Mouse (Mus musculus) lung, embryonic 15.5 days (tissue): ENCODE measurements around the gene Ttc29. TPM values are rescaled to one million over a fixed set of nuclear protein-coding genes. Genes with fewer than 3 reads are reported as not detected.

Experiments
- ATAC-seq: fragments of 200-750 bp; cut with Nextera tagmentation; 2 replicates; pipeline ENCODE4 v1.8.0; 2017; ENCODE audit warnings: moderate number of reproducible peaks, borderline replicate concordance; ENCODE audit not compliant: low FRiP score, low TSS enrichment; ENCODE audit errors: extremely low read depth
- H3K27ac ChIP-seq: fragments of 300-500 bp; sonication (generic); 2 replicates; pipeline ENCODE4 v1.5.1; 2015; ENCODE audit warnings: moderate library complexity, mild to moderate bottlenecking, inconsistent platforms
- H3K27me3 ChIP-seq: fragments of 300-500 bp; sonication (generic); 2 replicates; pipeline ENCODE4 v1.6.1; 2015; ENCODE audit warnings: inconsistent platforms
- H3K36me3 ChIP-seq: fragments of 300-500 bp; sonication (generic); 2 replicates; pipeline ENCODE4 v1.6.1; 2015; ENCODE audit warnings: inconsistent platforms
- H3K4me1 ChIP-seq: fragments of 300-500 bp; sonication (generic); 2 replicates; pipeline ENCODE4 v1.6.1; 2015; ENCODE audit warnings: inconsistent platforms
- H3K4me2 ChIP-seq: fragments of 300-500 bp; sonication (generic); 2 replicates; pipeline ENCODE4 v1.6.1; 2015; ENCODE audit warnings: inconsistent platforms, mild to moderate bottlenecking, moderate library complexity
- H3K4me3 ChIP-seq: fragments of 300-500 bp; sonication (generic); 2 replicates; pipeline ENCODE4 v1.5.1; 2015; ENCODE audit warnings: mild to moderate bottlenecking, inconsistent platforms
- H3K9ac ChIP-seq: fragments of 300-500 bp; sonication (generic); 2 replicates; pipeline ENCODE4 v1.6.1; 2015; ENCODE audit warnings: inconsistent platforms
- H3K9me3 ChIP-seq: fragments of 300-500 bp; sonication (generic); 2 replicates; pipeline ENCODE4 v1.6.1; 2016; ENCODE audit warnings: inconsistent platforms
- WGBS: fragments of 180-500 bp; shearing (Covaris S2); methylation state at CpG from one replicate; pipeline ENCODE4 v1.1.7; 2015; 5-methylcytosine and 5-hydroxymethylcytosine counted together
- polyA plus RNA-seq: library from polyadenylated mRNA; unstranded; fragments of >200 nt; fragmentation: Nextera tagmentation; extraction: Ambion mirVana; gene quantifications from 2 replicates; pipeline ENCODE4 v1.2.1, GENCODE M21; 2015

Gene Ttc29
- polyA plus RNA-seq, 1 experiment from 2014 or later = 2.0 TPM

- no peak overlapping the region for H3K4me3 ChIP-seq
- WGBS = 75% methylated on average over 2 of the region's 2 CpGs
- no peaks in the 10 kb centered on the region for H3K36me3 ChIP-seq
- no peak overlapping the region for H3K4me2 ChIP-seq
- no peak overlapping the region for H3K9ac ChIP-seq
- H3K9me3 ChIP-seq = no peaks in the 10 kb centered on the region
- no peak for ATAC-seq
- no peaks in the 10 kb centered on the region for H3K27me3 ChIP-seq
- no peaks in the 10 kb centered on the region for H3K4me1 ChIP-seq
- H3K27ac ChIP-seq = no peak overlapping the region
Observed at GRCm38 (mm10) chr8:78284805-78285204, 71.7 kb downstream of the Ttc29 start.

- Histone ChIP-seq H3K4me3 (no peak overlapping the region), H3K4me1 (no peaks in the 10 kb centered on the region), H3K9ac (no peak overlapping the region), H3K4me2 (no peak overlapping the region), H3K36me3 (no peaks in the 10 kb centered on the region), H3K27ac (no peak overlapping the region), H3K9me3 (no peaks in the 10 kb centered on the region), H3K27me3 (no peaks in the 10 kb centered on the region)
- no peak for ATAC-seq
- 81% methylated on average over 4 of the region's 4 CpGs for WGBS
Observed at GRCm38 (mm10) chr8:78285366-78285765, 72.3 kb downstream of the Ttc29 start.

- no peak for ATAC-seq
- no peak overlapping the region for H3K4me3 ChIP-seq
- H3K36me3 ChIP-seq = no peaks in the 10 kb centered on the region
- H3K27ac ChIP-seq = no peak overlapping the region
- H3K4me1 ChIP-seq = no peaks in the 10 kb centered on the region
- H3K9ac ChIP-seq = no peak overlapping the region
- H3K9me3 ChIP-seq = no peaks in the 10 kb centered on the region
- H3K27me3 ChIP-seq = no peaks in the 10 kb centered on the region
- 63% methylated on average over 10 of the region's 10 CpGs for WGBS
- no peak overlapping the region for H3K4me2 ChIP-seq
Observed at GRCm38 (mm10) chr8:78289374-78289971, 76.4 kb downstream of the Ttc29 start.

- WGBS = 57% methylated on average over 7 of the region's 7 CpGs
- Histone ChIP-seq H3K27ac (no peak overlapping the region), H3K9me3 (no peaks in the 10 kb centered on the region), H3K36me3 (no peaks in the 10 kb centered on the region), H3K4me1 (no peaks in the 10 kb centered on the region), H3K27me3 (no peaks in the 10 kb centered on the region), H3K9ac (no peak overlapping the region), H3K4me2 (no peak overlapping the region), H3K4me3 (no peak overlapping the region)
- ATAC-seq = no peak
Observed at GRCm38 (mm10) chr8:78290274-78290673, 77.2 kb downstream of the Ttc29 start.

- no peak overlapping the region for H3K4me3 ChIP-seq
- H3K4me2 ChIP-seq = no peak overlapping the region
- H3K27me3 ChIP-seq = no peaks in the 10 kb centered on the region
- WGBS = 47% methylated on average over 5 of the region's 5 CpGs
- H3K4me1 ChIP-seq = no peaks in the 10 kb centered on the region
- ATAC-seq = no peak
- H3K9ac ChIP-seq = no peak overlapping the region
- no peaks in the 10 kb centered on the region for H3K36me3 ChIP-seq
- H3K27ac ChIP-seq = no peak overlapping the region
- H3K9me3 ChIP-seq = no peaks in the 10 kb centered on the region
Observed at GRCm38 (mm10) chr8:78295494-78295893, 82.4 kb downstream of the Ttc29 start.

- no peaks in the 10 kb centered on the region for H3K27me3 ChIP-seq
- no peak overlapping the region for H3K27ac ChIP-seq
- H3K4me2 ChIP-seq = no peak overlapping the region
- no peaks in the 10 kb centered on the region for H3K9me3 ChIP-seq
- H3K4me1 ChIP-seq = no peaks in the 10 kb centered on the region
- no peak overlapping the region for H3K4me3 ChIP-seq
- H3K9ac ChIP-seq = no peak overlapping the region
- no peaks in the 10 kb centered on the region for H3K36me3 ChIP-seq
- ATAC-seq = no peak
- 21% methylated on average over 7 of the region's 7 CpGs for WGBS
Observed at GRCm38 (mm10) chr8:78303579-78303978, 90.5 kb downstream of the Ttc29 start.

GRCm38 (mm10) chr8:78306604-78307003 lies 93.5 kb downstream of the Ttc29 start:
- no peak overlapping the region for H3K4me3 ChIP-seq
- H3K9ac ChIP-seq = no peak overlapping the region
- H3K9me3 ChIP-seq = no peaks in the 10 kb centered on the region
- H3K27me3 ChIP-seq = no peaks in the 10 kb centered on the region
- no peak overlapping the region for H3K4me2 ChIP-seq
- H3K36me3 ChIP-seq = no peaks in the 10 kb centered on the region
- no peak overlapping the region for H3K27ac ChIP-seq
- ATAC-seq = no peak
- H3K4me1 ChIP-seq = no peaks in the 10 kb centered on the region
- WGBS = 46% methylated on average over 10 of the region's 10 CpGs

GRCm38 (mm10) chr8:78307131-78307530 lies 94.0 kb downstream of the Ttc29 start:
- H3K36me3 ChIP-seq = no peaks in the 10 kb centered on the region
- H3K4me1 ChIP-seq = no peaks in the 10 kb centered on the region
- 27% methylated on average over 4 of the region's 4 CpGs for WGBS
- no peak overlapping the region for H3K9ac ChIP-seq
- no peak overlapping the region for H3K27ac ChIP-seq
- no peak overlapping the region for H3K4me2 ChIP-seq
- no peak overlapping the region for H3K4me3 ChIP-seq
- H3K27me3 ChIP-seq = no peaks in the 10 kb centered on the region
- no peak for ATAC-seq
- H3K9me3 ChIP-seq = no peaks in the 10 kb centered on the region

- Histone ChIP-seq H3K27me3 (no peaks in the 10 kb centered on the region), H3K36me3 (no peaks in the 10 kb centered on the region), H3K4me3 (no peak overlapping the region), H3K9ac (no peak overlapping the region), H3K4me2 (no peak overlapping the region), H3K9me3 (no peaks in the 10 kb centered on the region), H3K27ac (no peak overlapping the region), H3K4me1 (no peaks in the 10 kb centered on the region)
- no peak for ATAC-seq
- WGBS = 63% methylated on average over 6 of the region's 6 CpGs
Observed at GRCm38 (mm10) chr8:78309539-78309938, 96.4 kb downstream of the Ttc29 start.

- Histone ChIP-seq H3K27me3 (no peaks in the 10 kb centered on the region), H3K36me3 (no peaks in the 10 kb centered on the region), H3K4me1 (no peaks in the 10 kb centered on the region), H3K4me3 (no peak overlapping the region), H3K4me2 (no peak overlapping the region), H3K27ac (no peak overlapping the region), H3K9ac (no peak overlapping the region), H3K9me3 (no peaks in the 10 kb centered on the region)
- 65% methylated on average over 9 of the region's 9 CpGs for WGBS
- no peak for ATAC-seq
Observed at GRCm38 (mm10) chr8:78315576-78315975, 102.5 kb downstream of the Ttc29 start.

GRCm38 (mm10) chr8:78317666-78318065 lies 104.6 kb downstream of the Ttc29 start:
- no peaks in the 10 kb centered on the region for H3K4me1 ChIP-seq
- ATAC-seq = no peak
- no peak overlapping the region for H3K9ac ChIP-seq
- no peaks in the 10 kb centered on the region for H3K36me3 ChIP-seq
- no peak overlapping the region for H3K4me3 ChIP-seq
- 59% methylated on average over 2 of the region's 2 CpGs for WGBS
- H3K27me3 ChIP-seq = no peaks in the 10 kb centered on the region
- no peaks in the 10 kb centered on the region for H3K9me3 ChIP-seq
- H3K4me2 ChIP-seq = no peak overlapping the region
- H3K27ac ChIP-seq = no peak overlapping the region

GRCm38 (mm10) chr8:78323391-78323790 lies 110.3 kb downstream of the Ttc29 start:
- Histone ChIP-seq H3K27ac (no peak overlapping the region), H3K27me3 (no peaks in the 10 kb centered on the region), H3K36me3 (no peaks in the 10 kb centered on the region), H3K4me1 (no peaks in the 10 kb centered on the region), H3K9me3 (no peaks in the 10 kb centered on the region), H3K4me3 (no peak overlapping the region), H3K4me2 (no peak overlapping the region), H3K9ac (no peak overlapping the region)
- whole genome bisulfite sequencing = 76% methylated on average over 3 of the region's 3 CpGs
- no peak for ATAC-seq
